Mouse (Mus musculus): ENCODE data around the gene Paqr9. TPM values are rescaled to one million over a fixed set of nuclear protein-coding genes. Genes with fewer than 3 reads are reported as not detected.

Paqr9 gene
- total and polyA plus RNA-seq, 2 experiments from 2014 or later: 6.3 to 26.0 TPM

GRCm38 (mm10) chr9:95581021-95581757 lies 21.7 kb downstream of the Paqr9 start:
- H3K27me3 ChIP-seq (ENCODE audit: insufficient read depth, low read length): no peaks in the 10 kb centered on the region
- no peaks in the 10 kb centered on the region for H3K4me1 ChIP-seq (ENCODE audit: insufficient read depth)
- H3K4me3 ChIP-seq (ENCODE audit: low read depth, low read length): no peak overlapping the region
- H3K36me3 ChIP-seq (ENCODE audit: insufficient read depth): no peaks in the 10 kb centered on the region
- DNase-seq (no peak), ATAC-seq (0 out of 2 replicates have a peak, but pooled peaks have one; percentile 20)
- no peak overlapping the region for H3K4me2 ChIP-seq (ENCODE audit: low read depth)
- TF ChIP-seq CTCF (IDR thresholded peaks at IDR 0.05; ENCODE audit: low read depth): no peak
- 61% methylated on average over 16 of the region's 16 CpGs for WGBS
- H3K9me3 ChIP-seq (ENCODE audit: low read length): no peaks in the 10 kb centered on the region
- no peak overlapping the region for H3K9ac ChIP-seq
- H3K27ac ChIP-seq (ENCODE audit: low read depth, low read length): no peak overlapping the region

GRCm38 (mm10) chr9:95581758-95582515 lies 22.5 kb downstream of the Paqr9 start:
- no peaks in the 10 kb centered on the region for H3K9me3 ChIP-seq (ENCODE audit: low read length)
- peak overlapping the region; percentile 14 for H3K4me3 ChIP-seq (ENCODE audit: low read depth, low read length)
- H3K4me1 ChIP-seq (ENCODE audit: insufficient read depth): no peaks in the 10 kb centered on the region
- H3K27me3 ChIP-seq (ENCODE audit: insufficient read depth, low read length): no peaks in the 10 kb centered on the region
- DNase-seq (peak; percentile 26), ATAC-seq (peak; percentile 42; the same call in 1 of the 2 replicates)
- H3K36me3 ChIP-seq (ENCODE audit: insufficient read depth): no peaks in the 10 kb centered on the region
- 5% methylated on average over 20 of the region's 20 CpGs for WGBS
- no peak overlapping the region for H3K9ac ChIP-seq
- TF ChIP-seq CTCF (IDR thresholded peaks at IDR 0.05; ENCODE audit: low read depth): no peak
- peak overlapping the region; percentile 43 for H3K4me2 ChIP-seq (ENCODE audit: low read depth)
- no peak overlapping the region for H3K27ac ChIP-seq (ENCODE audit: low read depth, low read length)

DNA sequence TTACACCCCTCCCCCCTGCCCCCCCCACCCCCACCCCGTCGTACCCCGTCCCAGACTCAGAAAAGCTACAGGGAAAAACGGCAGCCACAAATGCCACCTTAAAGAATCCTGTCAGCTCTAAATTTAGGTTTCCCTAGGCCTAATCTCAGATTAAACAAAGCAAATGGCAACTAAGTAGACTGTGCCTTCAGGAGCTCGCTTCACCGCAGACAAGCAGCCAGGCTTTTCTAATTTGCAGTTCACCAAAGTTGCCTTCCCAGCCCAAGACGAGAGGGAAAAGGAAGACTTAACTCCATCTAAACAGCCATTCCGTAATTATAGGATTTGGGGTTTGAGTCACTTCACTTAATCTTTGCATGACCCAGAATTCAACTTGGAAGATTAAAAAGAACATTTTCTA lies 23.1 kb downstream of the Paqr9 start:
- 12% methylated on average over 8 of the region's 8 CpGs for WGBS
- no peaks in the 10 kb centered on the region for H3K9me3 ChIP-seq (ENCODE audit: low read length)
- H3K36me3 ChIP-seq (ENCODE audit: insufficient read depth): no peaks in the 10 kb centered on the region
- H3K9ac ChIP-seq: no peak overlapping the region
- ATAC-seq (no peak), DNase-seq (no peak)
- H3K27ac ChIP-seq (ENCODE audit: low read depth, low read length): no peak overlapping the region
- H3K4me1 ChIP-seq (ENCODE audit: insufficient read depth): no peaks in the 10 kb centered on the region
- no peaks in the 10 kb centered on the region for H3K27me3 ChIP-seq (ENCODE audit: insufficient read depth, low read length)
- no peak overlapping the region for H3K4me3 ChIP-seq (ENCODE audit: low read depth, low read length)
- H3K4me2 ChIP-seq (ENCODE audit: low read depth): no peak overlapping the region
- TF ChIP-seq CTCF (IDR thresholded peaks at IDR 0.05; ENCODE audit: low read depth): no peak

GRCm38 (mm10) chr9:95586046-95586445 lies 26.6 kb downstream of the Paqr9 start:
- no peaks in the 10 kb centered on the region for H3K27me3 ChIP-seq (ENCODE audit: insufficient read depth, low read length)
- 90% methylated on average over 5 of the region's 5 CpGs for WGBS
- no peaks in the 10 kb centered on the region for H3K9me3 ChIP-seq (ENCODE audit: low read length)

DNA sequence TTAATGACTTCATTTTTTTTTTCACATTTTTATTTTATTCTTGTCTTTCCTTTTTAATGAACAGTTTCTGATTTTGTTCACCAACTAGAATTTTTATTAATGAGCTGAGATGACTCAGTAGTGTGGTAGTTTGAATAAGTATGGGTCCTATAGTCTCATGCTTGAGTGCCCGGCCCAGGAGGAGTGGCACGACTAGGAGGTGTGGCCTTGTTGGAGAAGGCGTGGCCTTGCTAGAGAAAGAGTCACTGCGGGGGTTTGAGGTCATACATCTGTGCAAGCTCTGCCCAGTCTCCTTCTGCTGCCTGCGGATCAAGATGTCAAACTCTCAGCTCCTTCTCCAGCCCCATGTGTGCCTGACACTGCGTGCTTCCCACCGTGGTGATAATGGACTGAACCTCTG lies 28.6 kb downstream of the Paqr9 start:
- 93% methylated on average over 7 of the region's 7 CpGs for WGBS
- Histone ChIP-seq H3K4me2 (ENCODE audit: low read depth) (no peak overlapping the region), H3K4me3 (ENCODE audit: low read depth, low read length) (no peak overlapping the region), H3K9ac (no peak overlapping the region), H3K9me3 (ENCODE audit: low read length) (no peaks in the 10 kb centered on the region), H3K27ac (ENCODE audit: low read depth, low read length) (no peak overlapping the region), H3K4me1 (ENCODE audit: insufficient read depth) (no peaks in the 10 kb centered on the region), H3K27me3 (ENCODE audit: insufficient read depth, low read length) (no peaks in the 10 kb centered on the region), H3K36me3 (ENCODE audit: insufficient read depth) (no peaks in the 10 kb centered on the region)
- ATAC-seq (no peak), DNase-seq (no peak)
- TF ChIP-seq CTCF (IDR thresholded peaks at IDR 0.05; ENCODE audit: low read depth): no peak

More at GRCm38 (mm10) chr9:95586046-95586445, 26.6 kb downstream of the Paqr9 start:
- Histone ChIP-seq H3K36me3 (ENCODE audit: insufficient read depth) (no peaks in the 10 kb centered on the region), H3K9ac (no peak overlapping the region), H3K4me1 (ENCODE audit: insufficient read depth) (no peaks in the 10 kb centered on the region), H3K4me2 (ENCODE audit: low read depth) (no peak overlapping the region), H3K27ac (ENCODE audit: low read depth, low read length) (no peak overlapping the region), H3K4me3 (ENCODE audit: low read depth, low read length) (no peak overlapping the region)
- no peak for DNase-seq
- ATAC-seq: no peak
- TF ChIP-seq CTCF (IDR thresholded peaks at IDR 0.05; ENCODE audit: low read depth): no peak

DNA sequence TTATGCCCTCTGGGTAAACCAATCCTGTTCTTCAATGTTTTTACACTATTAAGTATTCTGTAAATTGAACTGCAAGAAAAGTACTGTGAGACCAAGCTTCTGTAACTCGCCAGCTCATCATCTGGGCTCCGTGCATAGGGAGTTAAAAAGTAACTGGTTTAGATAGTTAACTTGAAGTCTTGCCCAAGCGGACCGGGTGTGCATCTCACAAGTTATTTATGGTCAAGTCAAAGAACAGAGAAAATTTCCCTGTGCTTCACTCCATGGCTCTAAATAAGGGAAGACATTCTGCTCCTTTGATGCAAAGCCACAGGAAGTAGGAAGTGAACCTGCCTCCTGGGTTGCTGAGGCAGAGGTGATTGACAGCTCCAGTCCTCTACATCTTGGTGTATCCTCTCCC lies 34.8 kb downstream of the Paqr9 start:
- TF ChIP-seq CTCF (IDR thresholded peaks at IDR 0.05; ENCODE audit: low read depth): no peak
- Histone ChIP-seq H3K36me3 (ENCODE audit: insufficient read depth) (no peaks in the 10 kb centered on the region), H3K9ac (no peak overlapping the region), H3K27ac (ENCODE audit: low read depth, low read length) (no peak overlapping the region), H3K27me3 (ENCODE audit: insufficient read depth, low read length) (no peaks in the 10 kb centered on the region), H3K4me3 (ENCODE audit: low read depth, low read length) (no peak overlapping the region), H3K4me2 (ENCODE audit: low read depth) (no peak overlapping the region), H3K9me3 (ENCODE audit: low read length) (no peaks in the 10 kb centered on the region), H3K4me1 (ENCODE audit: insufficient read depth) (no peaks in the 10 kb centered on the region)
- 88% methylated on average over 4 of the region's 4 CpGs for WGBS
- ATAC-seq (no peak), DNase-seq (no peak)

Measured in forebrain, postnatal 0 days (tissue).